Mouse (Mus musculus): ENCODE measurements around the gene Camk2g.

The Camk2g gene

DNA sequence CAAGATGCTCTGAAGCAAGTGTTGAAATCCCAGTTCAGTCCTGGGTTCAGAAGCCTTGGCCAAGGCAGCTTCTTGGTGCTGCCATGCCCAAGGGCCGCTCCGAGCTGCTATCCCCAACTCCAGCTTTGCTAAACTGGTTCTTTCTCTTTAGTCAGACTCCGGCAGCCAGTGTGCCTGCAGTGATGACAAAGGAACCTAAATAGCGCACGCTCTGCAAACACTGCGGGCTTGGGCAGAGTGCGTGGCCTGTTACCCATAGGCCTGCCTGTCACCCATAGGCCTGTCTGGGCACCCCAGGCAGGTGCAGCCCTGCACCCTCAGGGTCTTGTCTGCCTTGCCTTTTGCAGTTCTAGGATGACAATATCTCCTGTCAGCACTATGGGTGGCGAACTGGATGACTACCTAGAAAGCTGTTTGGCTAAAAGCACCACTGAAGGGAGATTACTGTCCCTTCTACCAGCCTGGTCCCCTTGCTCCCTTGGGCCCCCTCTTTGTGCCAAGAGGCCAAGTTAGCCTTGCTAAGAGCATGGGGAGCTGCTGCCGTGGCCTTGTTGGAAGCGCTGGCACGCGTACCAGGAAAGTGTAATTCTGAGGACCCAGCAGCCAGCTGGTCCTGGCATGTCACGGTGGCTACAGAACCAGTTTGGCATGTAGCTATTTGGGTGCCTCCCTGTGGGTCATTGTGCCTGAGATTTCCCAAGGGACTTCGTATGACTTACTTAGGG lies 12.4 kb upstream of the Camk2g start:
- in situ Hi-C loops (cut with MboI, MseI): no loop called here

DNA sequence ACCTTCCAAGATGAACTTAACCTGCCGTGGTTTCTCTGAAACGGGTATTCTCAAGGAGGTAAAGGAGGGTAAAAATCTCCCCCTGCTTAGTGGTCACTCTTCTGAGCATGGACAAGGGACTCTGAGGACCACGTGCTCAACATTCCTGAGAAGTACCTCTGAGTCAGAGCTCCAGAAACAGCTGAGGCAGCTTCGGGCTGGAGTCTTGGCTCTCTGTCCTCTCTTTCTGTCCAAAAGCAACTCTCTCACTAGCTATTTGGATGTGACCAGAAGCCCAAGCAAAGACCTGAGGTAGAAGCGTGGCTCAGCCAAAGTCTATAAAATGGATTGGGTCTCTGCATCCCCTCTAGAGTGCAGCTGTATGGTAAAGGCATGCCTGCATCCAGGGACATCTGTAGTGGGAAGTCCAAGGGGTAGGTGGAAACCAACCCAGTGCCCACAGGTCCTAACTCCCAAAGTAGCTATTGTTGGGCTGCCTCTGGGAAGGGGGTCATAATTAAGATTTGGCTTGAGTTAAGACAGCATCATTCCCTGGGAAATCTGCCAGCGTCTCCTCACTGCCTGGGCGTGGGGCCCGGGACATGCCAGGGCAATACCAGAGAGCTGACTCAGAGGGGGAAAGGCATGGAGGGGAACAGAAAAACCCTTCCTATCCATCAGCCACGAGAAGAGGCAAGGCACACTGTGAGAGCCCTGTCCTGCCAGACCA lies 11.2 kb upstream of the Camk2g start:
- in situ Hi-C loops (cut with MboI, MseI): loop anchor here (5.0 kb wide), 1 partner anchor 62 kb away; no protein-coding TSS in a partner anchor

DNA sequence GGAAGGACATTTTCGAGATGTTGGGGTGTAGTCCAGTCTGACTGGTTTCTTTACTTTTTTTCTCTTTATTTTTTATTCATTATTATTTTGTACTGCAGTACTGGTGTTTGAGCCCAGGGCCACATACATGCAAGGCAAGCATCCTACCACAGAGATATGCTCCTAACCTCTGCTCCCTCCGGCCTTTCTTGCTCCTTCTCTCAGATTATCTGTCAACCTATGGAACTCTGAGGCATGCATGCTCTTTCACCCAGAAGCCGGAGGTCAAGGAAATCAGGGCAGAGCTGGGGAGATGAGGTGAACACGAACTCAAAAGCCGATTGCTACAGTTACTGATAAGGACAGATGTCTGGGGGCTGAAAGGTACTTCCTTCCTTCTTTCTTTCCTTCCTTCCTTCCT lies 10.6 kb upstream of the Camk2g start:
- in situ Hi-C loops (cut with MboI, MseI): loop anchor here (5.0 kb wide), 1 partner anchor 63 kb away; no protein-coding TSS in a partner anchor

DNA sequence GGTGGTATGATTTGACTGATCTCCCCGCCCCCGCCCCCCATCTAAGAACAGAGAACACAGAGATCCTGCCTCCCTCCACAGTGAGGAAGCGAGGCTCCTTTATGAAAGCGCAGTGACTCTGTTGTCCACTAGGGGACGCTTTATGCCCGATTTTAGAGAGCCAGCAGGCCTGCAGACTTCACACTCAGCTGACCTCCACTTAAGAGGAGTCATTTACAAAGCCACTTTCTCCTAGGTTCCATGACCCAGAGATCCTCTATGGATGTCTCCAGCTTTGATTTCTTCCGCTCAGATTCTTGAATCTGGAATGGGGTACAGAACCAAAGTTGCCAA lies 9.7 kb upstream of the Camk2g start:
- in situ Hi-C loops (cut with MboI, MseI): loop anchor here (5.0 kb wide), 1 partner anchor 64 kb away; no protein-coding TSS in a partner anchor

DNA sequence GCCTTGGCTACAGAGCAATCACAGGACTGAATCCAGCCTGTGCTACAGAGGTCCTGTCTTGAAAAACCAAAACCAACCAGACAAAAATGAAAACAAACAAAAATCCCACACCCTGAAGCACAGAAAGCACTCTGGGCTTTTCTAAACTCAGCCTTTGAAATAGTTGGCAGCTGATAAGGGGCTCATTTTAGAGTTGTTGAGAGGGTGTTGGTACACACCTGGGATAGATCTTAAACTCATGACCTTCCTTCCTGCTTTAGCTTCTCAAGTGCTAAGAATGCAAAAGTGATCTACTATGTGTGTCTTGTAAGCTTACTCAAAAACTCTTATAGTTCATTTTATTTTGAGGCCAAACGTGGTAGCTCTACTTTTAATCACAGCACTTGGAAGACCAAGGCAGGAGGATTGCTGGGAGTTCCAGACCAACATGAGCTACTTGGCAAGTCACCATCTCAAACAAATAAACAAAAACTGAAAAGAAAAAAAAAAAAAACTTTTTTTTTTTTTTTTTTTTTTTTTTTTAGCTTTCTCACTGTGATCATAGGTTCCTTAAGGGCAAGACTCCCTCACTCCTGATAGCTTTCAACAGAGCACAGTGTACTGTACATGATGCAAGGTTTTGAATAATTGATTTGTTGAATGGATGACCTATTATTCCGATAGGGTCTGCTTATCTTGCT lies 9.2 kb upstream of the Camk2g start:
- in situ Hi-C loops (cut with MboI, MseI): loop anchor here (5.0 kb wide), 1 partner anchor 64 kb away; no protein-coding TSS in a partner anchor

DNA sequence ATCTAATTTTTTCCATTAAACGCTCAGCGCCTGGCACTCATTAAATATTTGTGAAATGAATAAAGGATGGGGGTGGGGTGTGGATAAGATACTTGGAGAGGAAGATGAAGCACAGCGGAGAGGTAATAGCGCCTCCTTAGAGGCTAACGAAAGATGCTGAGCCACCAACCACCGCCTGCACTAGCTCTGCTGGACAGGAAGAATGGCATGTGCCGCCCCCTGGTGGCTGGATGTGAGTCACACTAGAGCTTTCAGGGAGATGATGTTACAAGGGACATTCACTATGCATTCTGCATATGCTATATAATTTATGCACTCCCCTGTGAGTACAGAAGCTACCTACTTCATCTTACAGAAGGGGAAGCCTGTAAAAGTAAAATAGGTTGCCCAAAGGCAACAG lies 4.9 kb upstream of the Camk2g start:
- in situ Hi-C loops (cut with MboI, MseI): no loop called here

DNA sequence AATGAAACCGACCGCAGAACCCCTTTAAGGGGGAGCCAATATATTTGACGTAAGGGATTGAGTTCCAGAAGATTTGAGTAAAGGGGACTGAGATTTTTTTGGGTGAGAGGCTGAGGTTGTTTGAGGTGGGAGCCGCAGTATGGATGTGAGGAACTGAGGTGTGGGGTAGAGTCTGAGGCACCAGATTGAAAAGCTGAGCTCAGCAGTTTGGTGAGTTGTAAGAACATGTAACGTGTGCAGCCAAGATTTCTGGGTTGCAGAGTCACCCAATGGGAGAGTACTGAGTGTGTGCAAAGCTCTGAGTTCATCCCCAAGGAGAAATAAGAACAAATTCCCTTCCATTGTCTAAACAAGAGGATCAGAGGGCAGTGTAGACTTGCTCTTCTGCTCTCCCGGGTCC lies 4.4 kb upstream of the Camk2g start:
- in situ Hi-C loops (cut with MboI, MseI): no loop called here

DNA sequence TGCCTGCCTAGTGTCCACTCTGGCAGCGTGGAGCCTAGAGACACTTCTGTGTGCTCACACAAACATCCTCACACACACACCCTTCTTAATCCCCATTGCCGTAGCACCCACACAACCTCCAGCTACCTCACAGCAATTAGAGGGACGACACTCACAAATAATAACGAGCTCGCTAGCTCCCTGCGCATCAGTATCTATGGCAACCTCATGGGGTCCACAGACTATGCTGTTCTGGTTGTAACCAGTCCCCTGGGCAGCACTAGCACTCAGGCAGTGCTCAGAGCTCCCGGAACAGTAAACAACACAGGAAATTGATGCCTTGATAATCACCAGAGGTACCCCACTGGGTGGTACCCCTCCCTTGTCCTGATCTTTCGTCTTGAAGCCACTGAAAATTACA lies 2.8 kb upstream of the Camk2g start:
- in situ Hi-C loops (cut with MboI, MseI): no loop called here

DNA sequence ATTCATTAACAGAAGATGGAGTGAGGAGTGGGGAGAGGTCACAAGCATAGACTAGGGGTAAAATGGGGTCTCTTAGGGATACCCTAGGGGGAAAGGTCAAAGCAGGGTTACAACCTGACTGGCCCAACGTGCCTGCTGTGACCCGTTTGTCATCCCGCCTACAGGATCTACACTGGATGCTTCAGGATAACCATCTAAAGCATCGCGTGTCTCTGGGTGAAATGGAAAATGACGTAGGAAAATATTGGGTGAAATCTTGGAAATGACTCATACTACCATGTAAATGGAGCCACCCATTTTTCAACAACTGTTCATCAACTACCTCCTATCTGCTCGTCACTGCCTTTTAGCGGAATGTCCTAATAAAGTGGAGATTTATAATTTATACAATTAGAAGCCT lies 2.3 kb upstream of the Camk2g start:
- in situ Hi-C loops (cut with MboI, MseI): no loop called here

DNA sequence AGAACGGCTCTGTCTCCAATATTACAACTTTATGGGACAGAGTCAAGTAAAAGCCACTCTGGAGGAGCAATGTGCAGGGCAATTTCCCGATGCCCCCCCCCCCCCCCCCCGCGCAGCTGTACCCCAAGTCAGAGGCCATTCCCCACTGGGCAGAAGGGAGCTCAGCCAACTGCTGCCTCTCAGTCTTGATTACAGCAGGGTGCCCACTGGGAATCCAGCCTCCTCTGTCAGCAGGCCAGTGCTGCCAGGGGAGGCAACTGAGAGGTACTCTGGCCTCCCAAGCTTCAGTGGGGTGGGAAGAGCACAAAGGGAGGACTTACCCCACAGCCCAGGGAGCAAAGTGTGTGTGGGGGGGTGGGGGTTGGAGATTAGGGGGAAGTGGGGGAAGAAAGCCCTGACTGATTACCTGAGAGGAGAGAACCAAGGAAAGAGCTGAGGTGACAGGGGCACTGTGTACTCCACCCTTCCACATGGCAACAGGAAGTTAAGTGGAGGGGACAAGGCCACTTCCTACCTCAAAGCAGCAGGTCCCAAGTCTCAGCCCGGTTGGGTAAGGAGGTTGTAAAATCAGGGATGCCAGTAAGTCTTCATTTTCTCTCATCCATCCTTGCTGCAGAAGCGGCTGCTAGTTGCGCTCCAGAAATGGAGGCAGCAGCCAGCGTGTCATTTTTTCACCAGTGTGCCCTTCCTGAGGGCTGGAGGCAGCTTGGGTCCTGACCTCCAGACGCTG lies 1.7 kb upstream of the Camk2g start:
- in situ Hi-C loops (cut with MboI, MseI): no loop called here

DNA sequence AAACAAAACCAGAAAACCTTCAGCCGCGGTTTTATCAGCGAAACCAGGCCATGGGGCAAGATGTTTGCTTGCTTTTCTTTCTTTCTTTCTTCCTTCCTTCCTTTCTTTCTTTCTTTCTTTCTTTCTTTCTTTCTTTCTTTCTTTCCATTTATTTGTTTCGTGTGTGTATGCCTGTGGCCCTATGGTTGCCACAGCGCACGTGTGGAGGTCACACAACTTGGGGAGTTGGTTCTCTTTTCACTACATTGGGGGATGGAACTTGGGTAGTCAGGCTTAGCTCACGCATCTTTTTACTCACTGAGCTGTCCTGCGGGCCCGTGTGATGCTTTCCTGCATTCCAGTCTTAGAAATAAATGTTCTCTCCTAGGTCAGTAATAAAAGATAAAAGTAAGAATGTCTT lies 701 bp upstream of the Camk2g start:
- in situ Hi-C loops (cut with MboI, MseI): no loop called here

DNA sequence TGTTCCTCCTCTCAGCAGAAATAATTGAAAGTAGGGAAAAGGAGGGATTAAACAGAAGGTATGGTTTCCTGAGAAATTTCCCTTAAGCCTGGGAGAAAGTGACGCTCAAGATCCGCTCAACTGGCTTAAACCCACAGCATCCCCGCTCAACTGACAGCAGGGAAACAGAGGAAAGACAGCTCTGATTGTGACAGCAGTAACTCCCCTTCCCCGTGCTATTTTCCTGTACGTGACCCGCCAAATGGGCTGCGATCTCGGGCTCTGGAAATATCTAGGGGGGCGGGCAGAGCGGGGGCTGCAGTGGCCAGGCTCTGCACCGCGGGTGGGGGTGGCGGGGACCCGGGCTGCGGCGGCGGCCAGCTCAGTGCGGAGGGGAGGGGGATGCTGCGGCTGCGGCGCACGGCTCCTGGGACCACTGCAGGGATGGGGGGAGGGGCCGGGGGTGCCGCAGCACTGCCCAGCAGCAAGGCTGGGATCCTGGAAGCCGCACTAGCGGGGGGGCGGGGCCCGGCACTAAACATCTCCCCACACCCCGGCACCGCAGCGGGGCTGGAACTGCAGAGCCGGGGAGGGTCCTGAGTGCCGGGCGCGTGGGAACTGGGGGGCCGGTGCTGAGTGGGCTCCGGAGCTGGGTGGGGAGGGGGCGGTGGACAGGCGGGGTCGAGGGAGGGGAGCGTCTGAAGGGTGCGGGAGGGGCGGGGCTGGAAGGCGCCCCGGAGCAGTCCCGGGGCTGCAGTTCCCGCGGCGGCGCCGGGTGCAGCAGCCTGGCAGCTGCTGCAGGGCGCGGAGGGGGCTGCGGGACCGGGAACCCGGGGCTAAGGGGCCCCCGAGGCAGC lies 748 bp downstream of the Camk2g start:
- in situ Hi-C loops (cut with MboI, MseI): no loop called here

DNA sequence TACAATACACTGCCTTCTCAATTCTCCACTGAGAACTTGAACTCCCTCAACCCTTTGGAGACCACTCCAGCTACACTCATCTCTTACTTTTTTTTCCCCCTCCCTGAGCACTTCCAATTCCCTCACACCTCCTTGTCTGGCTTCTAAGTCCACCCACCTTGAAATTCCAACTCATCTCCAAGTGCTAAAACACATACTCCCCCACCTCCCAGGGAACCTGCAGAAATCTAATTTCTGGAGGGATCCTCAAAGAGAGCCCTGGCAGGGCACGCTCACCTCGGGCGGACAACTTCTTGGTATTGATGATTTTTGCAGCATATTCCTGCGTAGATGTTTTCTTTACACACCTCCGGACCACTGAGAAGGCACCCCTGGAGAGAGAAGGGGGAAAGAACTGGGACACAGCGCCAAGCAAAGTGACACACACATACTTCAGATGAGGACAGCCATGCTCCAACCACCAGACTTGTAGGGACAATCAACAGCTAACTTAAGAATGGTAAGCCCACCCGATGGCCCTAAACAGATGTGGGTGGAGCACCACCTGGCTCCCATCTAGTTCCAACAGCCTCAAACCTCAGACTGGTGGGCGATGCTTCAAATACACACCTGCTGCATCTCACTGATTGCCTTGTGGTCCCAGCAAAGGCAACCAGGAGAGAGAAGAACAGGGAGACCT lies 1.5 kb downstream of the Camk2g start:
- in situ Hi-C loops (cut with MboI, MseI): no loop called here

DNA sequence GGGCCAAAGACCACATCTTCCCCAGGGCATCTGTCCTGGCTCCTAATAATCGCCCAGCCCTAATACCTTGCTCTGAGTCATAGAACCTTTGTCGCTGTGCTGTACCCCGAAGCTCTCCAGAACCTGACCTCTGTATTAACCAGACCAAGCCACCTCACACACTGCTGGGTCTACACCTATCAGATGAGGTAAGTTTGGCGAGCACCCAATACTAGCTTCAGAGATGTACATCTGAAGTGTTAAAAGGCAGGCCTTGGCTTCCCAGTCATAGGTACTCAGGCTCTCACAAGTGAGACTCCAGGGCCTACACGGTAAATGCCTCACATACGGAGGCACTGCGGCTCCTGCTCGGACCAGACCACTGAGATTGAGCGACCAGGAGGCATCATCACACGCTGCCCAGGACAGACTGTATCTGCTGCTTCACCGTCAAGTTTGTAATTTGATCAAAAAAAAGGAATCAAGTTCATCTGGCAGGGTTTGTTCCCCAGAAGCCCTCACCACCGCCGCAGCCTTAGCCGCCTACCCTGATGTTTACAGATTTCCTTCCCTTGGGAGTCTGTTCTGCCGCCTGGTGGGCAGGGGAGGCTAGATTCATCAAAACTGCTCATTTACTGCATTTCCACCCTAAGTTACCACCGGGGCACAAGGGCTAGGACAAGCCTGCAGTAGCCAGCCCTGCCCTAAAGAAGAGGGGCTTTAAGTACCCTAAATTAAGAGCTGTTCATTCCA lies 2.2 kb downstream of the Camk2g start:
- in situ Hi-C loops (cut with MboI, MseI): no loop called here

DNA sequence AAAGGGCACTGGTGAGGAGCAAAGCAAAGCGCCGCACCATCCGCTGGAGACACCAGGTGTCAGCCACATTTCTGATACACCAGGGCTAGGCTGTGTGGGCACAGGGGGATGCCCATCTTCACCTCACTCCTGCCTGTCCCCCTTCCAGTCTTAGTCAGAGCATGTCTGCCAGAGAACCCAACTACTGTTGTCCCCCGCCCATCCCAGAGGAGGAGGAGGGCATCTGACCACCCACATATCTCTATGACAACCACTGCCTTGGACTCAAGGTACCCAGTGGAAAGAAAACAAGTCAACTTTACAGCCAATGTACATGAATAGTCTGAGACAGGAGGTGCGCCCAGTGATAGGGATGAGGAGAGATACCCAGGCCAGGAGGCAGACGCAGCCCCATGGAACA lies 2.9 kb downstream of the Camk2g start:
- in situ Hi-C loops (cut with MboI, MseI): no loop called here

DNA sequence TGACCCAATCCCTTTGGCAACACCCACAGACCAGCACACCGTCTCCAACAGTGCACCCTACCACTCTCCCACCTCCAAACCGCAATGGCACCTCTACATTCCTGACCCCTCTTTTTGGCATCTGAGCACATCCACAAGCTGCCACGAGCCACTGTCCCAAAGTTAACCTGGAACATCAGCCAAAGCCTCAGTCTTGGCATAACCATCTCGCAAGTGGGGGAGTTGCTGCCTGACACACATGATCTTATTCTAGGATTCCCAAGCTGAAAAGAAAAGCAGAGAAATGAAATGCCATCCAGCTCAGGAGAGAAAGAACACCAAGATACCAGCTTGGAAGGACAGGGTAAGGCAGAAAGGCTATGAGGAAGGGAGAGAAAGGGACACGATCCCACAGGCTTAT lies 3.4 kb downstream of the Camk2g start:
- in situ Hi-C loops (cut with MboI, MseI): no loop called here

DNA sequence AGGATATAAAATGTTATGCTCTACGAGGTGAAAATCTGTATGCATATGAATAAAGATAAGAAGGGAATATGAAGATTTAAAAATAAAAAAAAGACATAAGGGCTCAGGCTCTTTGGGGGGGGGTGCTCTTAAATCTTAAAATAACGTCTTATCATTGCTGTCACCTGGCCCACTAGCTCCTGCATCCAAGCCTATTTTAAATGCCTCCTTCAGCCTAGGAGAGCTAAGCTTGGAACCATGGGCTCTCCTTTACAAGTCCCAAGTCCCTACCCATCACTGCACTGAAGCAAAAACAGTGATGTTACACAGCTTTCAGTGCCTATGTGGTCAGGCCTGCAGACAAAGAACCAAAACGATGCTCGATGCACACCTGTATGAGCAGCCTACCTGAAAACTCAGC lies 4.3 kb downstream of the Camk2g start:
- in situ Hi-C loops (cut with MboI, MseI): loop anchor here (5.0 kb wide), 1 partner anchor 92 kb away; no protein-coding TSS in a partner anchor

DNA sequence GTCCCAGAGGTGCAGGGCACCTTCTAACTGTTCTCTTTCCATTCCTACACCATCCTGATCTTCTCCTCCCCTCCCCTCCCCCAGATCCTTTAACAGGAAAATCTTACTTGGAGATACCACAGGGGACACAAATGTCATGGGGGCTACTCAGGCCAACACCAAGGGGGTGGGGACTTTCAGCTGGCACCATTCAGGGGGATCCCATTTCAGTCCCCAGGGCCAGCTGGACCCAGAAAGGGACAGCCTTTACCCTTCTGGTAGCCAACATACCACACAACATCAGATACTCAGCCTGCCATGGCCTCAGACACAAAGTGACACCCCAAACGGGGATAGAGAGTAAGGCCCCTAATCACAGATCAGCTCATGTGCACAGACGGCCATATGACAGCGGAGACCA lies 5.7 kb downstream of the Camk2g start:
- in situ Hi-C loops (cut with MboI, MseI): loop anchor here (5.0 kb wide), 1 partner anchor 91 kb away; no protein-coding TSS in a partner anchor

DNA sequence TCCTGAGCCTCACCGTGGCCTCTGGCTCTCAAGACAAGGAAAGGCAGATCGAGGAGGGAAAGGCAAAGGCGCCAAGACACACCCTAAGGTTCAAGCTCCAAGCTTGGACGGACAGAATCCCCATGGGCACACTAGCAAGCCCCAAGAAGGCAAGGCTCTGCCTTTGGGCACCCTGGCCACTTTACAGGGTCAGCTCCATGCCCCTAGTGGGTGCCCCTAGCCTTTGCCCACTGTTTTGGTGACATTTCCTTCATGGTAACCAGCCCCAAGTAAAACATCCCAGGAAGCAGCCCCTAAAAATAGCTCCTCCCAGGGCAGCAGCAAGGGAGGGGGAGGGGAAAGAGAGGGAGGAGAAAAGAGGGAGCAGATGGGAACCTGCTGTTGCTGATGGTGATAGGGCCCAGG lies 7.3 kb downstream of the Camk2g start:
- in situ Hi-C loops (cut with MboI, MseI): loop anchor here (5.0 kb wide), 1 partner anchor 89 kb away; no protein-coding TSS in a partner anchor

DNA sequence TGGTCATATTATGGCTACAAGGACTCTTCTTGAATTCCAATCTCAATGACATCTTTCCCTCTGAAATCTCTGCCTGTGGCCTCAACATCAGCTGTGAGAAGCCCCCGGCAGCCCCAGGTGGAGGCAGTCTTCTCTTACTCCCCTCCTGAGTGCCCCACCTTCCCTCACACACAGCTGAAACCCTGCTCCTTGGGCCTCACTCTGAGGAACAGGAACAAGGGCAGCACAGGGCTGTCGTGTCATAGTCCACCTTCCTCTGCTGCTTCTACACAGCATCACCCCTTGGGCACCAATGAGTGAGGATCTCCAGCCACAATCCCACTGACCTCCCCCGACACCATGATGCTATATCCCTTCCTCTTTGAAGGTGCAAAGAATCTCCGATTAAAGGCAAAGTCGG lies 7.9 kb downstream of the Camk2g start:
- in situ Hi-C loops (cut with MboI, MseI): loop anchor here (5.0 kb wide), 1 partner anchor 89 kb away; no protein-coding TSS in a partner anchor
